Mouse (Mus musculus): ENCODE data around the gene Gm2310. TPM values are rescaled to one million over a fixed set of nuclear protein-coding genes. Genes with fewer than 3 reads are reported as not detected.

The Gm2310 gene
- polyA plus RNA-seq, 1 experiment from 2014 or later = not detected

DNA sequence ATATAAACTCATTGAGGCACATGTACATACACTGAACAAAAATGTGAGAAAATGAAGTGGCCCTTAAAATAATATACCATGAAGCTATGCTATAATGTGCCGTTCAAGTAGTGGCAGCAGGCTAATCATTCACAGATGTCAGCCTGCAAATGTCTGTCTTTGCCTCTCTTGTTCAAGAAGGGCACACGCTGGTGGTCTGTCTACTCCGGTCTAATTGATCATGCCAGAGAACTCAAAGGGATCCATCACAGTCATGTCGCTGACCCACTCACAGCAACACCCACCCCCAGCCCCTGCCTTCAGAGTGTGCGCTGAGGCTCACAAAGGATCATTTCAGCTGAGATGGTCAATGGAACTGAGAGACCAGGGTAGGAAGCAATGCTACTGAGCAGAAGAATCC, 6.8 kb downstream of the Gm2310 start:
- H3K27ac ChIP-seq (ENCODE audit: low read length) = no peak overlapping the region
- ATAC-seq (ENCODE audit: insufficient number of reproducible peaks, insufficient read depth, low FRiP score, low read depth) = no peak
- H3K27me3 ChIP-seq (ENCODE audit: control insufficient read depth, insufficient read depth, low read length) = no peaks in the 10 kb centered on the region
- no peak overlapping the region for H3K9ac ChIP-seq (replicated peaks; ENCODE audit: low read depth, low read length)
- H3K4me1 ChIP-seq (ENCODE audit: control insufficient read depth, insufficient read depth, low read length) = 0 out of 2 replicates have a peak, but pooled peaks cover 3% of the 10 kb centered on the region
- no peaks in the 10 kb centered on the region for H3K36me3 ChIP-seq (ENCODE audit: control insufficient read depth, insufficient read depth, low read length)
- no peak overlapping the region for H3K4me3 ChIP-seq (ENCODE audit: low read depth, low read length)
- 21% methylated on average over 5 of the region's 5 CpGs for WGBS
- H3K4me2 ChIP-seq (replicated peaks; ENCODE audit: low read depth, low read length) = no peak overlapping the region
- H3K9me3 ChIP-seq (ENCODE audit: control insufficient read depth, low read depth, low read length) = no peaks in the 10 kb centered on the region

DNA sequence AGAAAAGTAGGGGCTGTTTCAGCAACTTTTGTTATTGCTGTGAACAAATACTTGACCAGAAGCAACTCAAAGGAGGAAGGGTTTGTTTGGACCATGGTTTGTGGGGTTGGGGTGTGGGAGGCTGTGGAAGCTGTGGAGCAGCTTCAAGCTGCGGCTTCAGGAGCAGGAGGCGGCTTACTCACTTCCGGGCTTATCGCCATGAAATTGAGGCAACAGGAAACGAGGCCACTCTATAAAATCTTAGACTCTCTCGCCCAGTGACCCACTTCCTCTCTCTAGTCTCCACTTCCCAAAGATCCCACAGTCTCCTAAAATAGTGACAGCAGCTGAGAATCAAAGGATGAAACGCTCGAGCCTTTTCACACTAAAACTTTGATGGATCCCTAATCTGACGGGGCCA, 7.9 kb downstream of the Gm2310 start:
- no peak overlapping the region for H3K9ac ChIP-seq (replicated peaks; ENCODE audit: low read depth, low read length)
- no peak overlapping the region for H3K4me2 ChIP-seq (replicated peaks; ENCODE audit: low read depth, low read length)
- H3K4me1 ChIP-seq (ENCODE audit: control insufficient read depth, insufficient read depth, low read length) = 0 out of 2 replicates have a peak, but pooled peaks cover 3% of the 10 kb centered on the region
- ATAC-seq (ENCODE audit: insufficient number of reproducible peaks, insufficient read depth, low FRiP score, low read depth) = no peak
- H3K27me3 ChIP-seq (ENCODE audit: control insufficient read depth, insufficient read depth, low read length) = no peaks in the 10 kb centered on the region
- WGBS = 44% methylated on average over 9 of the region's 9 CpGs
- H3K27ac ChIP-seq (ENCODE audit: low read length) = no peak overlapping the region
- H3K36me3 ChIP-seq (ENCODE audit: control insufficient read depth, insufficient read depth, low read length) = no peaks in the 10 kb centered on the region
- no peaks in the 10 kb centered on the region for H3K9me3 ChIP-seq (ENCODE audit: control insufficient read depth, low read depth, low read length)
- no peak overlapping the region for H3K4me3 ChIP-seq (ENCODE audit: low read depth, low read length)

DNA sequence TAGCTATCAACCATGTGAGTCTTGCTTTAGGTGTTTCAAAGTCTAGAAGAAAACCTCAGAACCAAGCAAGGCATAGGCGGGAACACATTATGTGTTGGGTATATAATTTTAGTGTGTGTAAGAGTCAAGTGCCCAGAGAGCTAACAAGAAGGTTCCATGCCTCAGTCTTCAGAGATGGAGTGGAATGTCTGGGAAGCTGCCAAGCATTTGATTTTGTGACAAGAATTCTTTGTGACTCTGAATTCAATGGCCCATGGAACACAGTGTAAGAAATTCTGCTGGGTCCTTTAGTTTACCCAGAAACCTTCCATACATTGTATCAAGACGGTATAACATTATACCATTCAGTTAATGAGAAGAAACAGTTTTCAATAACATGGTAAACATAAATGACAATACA, 17.3 kb downstream of the Gm2310 start:
- Histone ChIP-seq H3K4me3 (ENCODE audit: low read depth, low read length) (no peak overlapping the region), H3K9ac (replicated peaks; ENCODE audit: low read depth, low read length) (no peak overlapping the region), H3K27me3 (ENCODE audit: control insufficient read depth, insufficient read depth, low read length) (no peaks in the 10 kb centered on the region), H3K4me2 (replicated peaks; ENCODE audit: low read depth, low read length) (no peak overlapping the region), H3K36me3 (ENCODE audit: control insufficient read depth, insufficient read depth, low read length) (no peaks in the 10 kb centered on the region), H3K27ac (ENCODE audit: low read length) (no peak overlapping the region), H3K9me3 (ENCODE audit: control insufficient read depth, low read depth, low read length) (no peaks in the 10 kb centered on the region), H3K4me1 (ENCODE audit: control insufficient read depth, insufficient read depth, low read length) (no peaks in the 10 kb centered on the region)
- WGBS = 84% methylated on average over 2 of the region's 2 CpGs
- no peak for ATAC-seq (ENCODE audit: insufficient number of reproducible peaks, insufficient read depth, low FRiP score, low read depth)

DNA sequence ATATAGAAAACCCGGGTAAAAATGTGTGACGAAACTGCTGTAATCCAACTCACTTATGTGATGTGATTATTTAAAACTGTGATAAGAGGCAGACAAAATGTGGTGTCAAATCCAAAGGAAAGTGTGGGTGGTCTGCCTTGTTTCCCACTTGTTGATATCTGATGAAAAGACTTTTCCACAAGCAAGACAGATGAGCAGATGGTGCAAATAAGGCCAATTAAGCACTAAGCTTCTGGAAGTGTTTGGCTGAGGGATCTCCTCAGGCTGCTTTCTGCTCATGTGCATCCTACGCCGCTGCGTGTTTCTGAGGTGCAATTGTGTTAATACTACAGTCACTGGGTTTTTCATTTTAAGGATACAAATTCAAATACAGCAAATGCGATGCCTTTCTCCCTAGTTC, 34.5 kb downstream of the Gm2310 start:
- no peak overlapping the region for H3K9ac ChIP-seq (replicated peaks; ENCODE audit: low read depth, low read length)
- no peak overlapping the region for H3K27ac ChIP-seq (ENCODE audit: low read length)
- no peak overlapping the region for H3K4me3 ChIP-seq (ENCODE audit: low read depth, low read length)
- ATAC-seq (ENCODE audit: insufficient number of reproducible peaks, insufficient read depth, low FRiP score, low read depth) = no peak
- H3K36me3 ChIP-seq (ENCODE audit: control insufficient read depth, insufficient read depth, low read length) = no peaks in the 10 kb centered on the region
- 67% methylated on average over 6 of the region's 6 CpGs for WGBS
- no peaks in the 10 kb centered on the region for H3K9me3 ChIP-seq (ENCODE audit: control insufficient read depth, low read depth, low read length)
- H3K4me2 ChIP-seq (replicated peaks; ENCODE audit: low read depth, low read length) = no peak overlapping the region
- H3K27me3 ChIP-seq (ENCODE audit: control insufficient read depth, insufficient read depth, low read length) = no peaks in the 10 kb centered on the region
- no peaks in the 10 kb centered on the region for H3K4me1 ChIP-seq (ENCODE audit: control insufficient read depth, insufficient read depth, low read length)

DNA sequence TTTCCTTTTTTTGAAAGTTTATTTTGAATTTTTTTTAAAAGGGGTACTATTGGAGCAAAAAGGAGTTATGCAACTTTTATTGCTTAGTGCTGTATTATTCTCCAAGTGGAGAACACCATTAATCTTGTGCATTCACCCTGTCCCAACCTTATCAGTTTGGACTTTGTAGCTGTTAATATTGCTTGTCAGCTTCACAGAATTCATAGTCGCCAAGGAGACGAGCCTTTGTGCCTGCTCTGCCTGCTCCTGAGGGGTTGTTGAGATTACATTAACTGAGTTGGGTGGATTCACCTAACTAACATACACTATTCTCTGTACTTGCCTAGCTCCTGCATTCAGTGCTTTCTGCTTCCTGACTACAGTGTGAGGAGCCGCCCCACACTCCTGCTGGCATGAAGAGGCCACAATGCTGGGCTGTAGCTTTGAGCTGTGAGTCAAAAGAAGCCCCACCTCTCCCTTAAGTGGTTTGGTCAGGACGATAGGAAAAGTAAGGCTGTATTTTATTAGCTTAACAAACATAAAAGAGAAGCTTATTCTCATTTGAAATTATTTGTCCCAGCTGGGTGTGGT, 50.7 kb downstream of the Gm2310 start:
- Histone ChIP-seq H3K27ac (ENCODE audit: low read length) (no peak overlapping the region), H3K4me1 (ENCODE audit: control insufficient read depth, insufficient read depth, low read length) (no peaks in the 10 kb centered on the region), H3K36me3 (ENCODE audit: control insufficient read depth, insufficient read depth, low read length) (no peaks in the 10 kb centered on the region), H3K4me2 (replicated peaks; ENCODE audit: low read depth, low read length) (no peak overlapping the region), H3K4me3 (ENCODE audit: low read depth, low read length) (no peak overlapping the region), H3K9ac (replicated peaks; ENCODE audit: low read depth, low read length) (no peak overlapping the region), H3K27me3 (ENCODE audit: control insufficient read depth, insufficient read depth, low read length) (no peaks in the 10 kb centered on the region), H3K9me3 (ENCODE audit: control insufficient read depth, low read depth, low read length) (no peaks in the 10 kb centered on the region)
- 36% methylated on average over 4 of the region's 4 CpGs for WGBS
- ATAC-seq (ENCODE audit: insufficient number of reproducible peaks, insufficient read depth, low FRiP score, low read depth) = peak; percentile 61

Other genes starting within 250 kb of the Gm2310 start
- gene Nipbl, start 75.5 kb downstream of the Gm2310 start, polyA plus RNA-seq (2014; fragmentation: Nextera tagmentation; extraction: Ambion mirVana) = 26.1 and 26.7 TPM in 2 replicates
- 18.3 and 19.3 TPM in 2 replicates for gene Slc1a3, start 190.8 kb upstream of the Gm2310 start, polyA plus RNA-seq (2014; fragmentation: Nextera tagmentation; extraction: Ambion mirVana)